Mouse (Mus musculus): ENCODE results near the gene Gm10197. TPM values are rescaled to one million over a fixed set of nuclear protein-coding genes. Genes with fewer than 3 reads are reported as not detected.

Gene Gm10197
- polyA plus RNA-seq, 1 experiment: not detected

GRCm38 (mm10) chr19:53359160-53360033, 12.2 kb downstream of the Gm10197 start:
- DNase-seq (ENCODE audit: low read depth): no peak

DNA sequence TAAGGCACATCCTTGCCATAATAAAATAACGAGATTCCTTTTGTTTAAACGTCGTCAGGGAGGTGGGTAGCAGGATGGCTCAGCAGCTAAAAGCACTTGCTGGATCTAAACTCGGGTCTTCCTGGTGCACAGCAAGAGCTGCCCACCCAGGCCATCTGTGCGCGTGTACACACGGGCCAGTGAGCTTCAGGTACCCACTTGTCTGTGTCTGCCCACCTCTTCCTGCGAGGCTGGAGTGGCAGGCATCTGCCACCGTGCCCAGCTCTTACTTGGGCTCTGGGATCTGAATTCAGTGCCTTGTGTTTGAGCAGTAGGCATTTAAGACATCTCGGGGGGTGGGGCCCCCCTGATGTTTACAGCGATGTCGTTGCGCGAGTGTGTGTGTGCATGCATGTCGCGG, 16.5 kb downstream of the Gm10197 start:
- no peak for DNase-seq (ENCODE audit: low read depth)

DNA sequence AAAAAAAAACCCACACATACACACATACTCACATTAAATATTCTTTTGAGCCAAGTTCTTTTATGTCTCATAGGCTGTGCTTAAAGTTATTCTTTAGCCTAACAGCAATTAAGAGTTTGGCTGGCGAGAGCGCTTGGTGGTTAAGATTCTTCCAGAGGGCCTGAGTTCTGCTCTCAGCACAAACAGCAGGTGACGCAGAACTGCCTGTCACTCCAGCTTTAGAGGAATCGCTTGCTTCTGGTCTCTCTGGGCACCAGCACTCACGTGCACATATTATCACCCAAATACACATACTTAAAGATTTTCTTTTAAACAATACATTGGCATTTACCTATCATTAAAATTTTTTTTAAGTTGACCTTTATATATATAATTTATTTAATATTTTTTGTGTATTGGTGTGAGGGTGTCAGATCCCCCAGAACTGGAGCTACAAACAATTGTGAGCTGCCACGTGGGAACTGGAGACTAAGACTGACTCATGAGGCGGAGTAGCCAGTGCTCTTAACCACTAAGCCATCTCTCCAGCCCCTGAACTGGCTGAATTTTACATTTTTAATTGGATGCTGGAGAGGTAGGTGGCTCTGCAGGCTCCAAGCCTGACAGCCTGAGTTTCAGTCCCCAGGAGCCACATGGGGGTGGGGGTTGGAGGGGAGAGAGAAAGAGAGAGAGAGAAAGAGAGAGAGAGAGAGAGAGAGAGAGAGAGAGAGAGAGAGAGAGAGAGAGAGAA, 17.1 kb downstream of the Gm10197 start:
- DNase-seq (ENCODE audit: low read depth): no peak

GRCm38 (mm10) chr19:53353864-53354263, 17.7 kb downstream of the Gm10197 start:
- no peak for DNase-seq (ENCODE audit: low read depth)

- no peak for DNase-seq (ENCODE audit: low read depth)
These were observed 25.8 kb downstream of the Gm10197 start for GRCm38 (mm10) chr19:53345766-53346165.

DNA sequence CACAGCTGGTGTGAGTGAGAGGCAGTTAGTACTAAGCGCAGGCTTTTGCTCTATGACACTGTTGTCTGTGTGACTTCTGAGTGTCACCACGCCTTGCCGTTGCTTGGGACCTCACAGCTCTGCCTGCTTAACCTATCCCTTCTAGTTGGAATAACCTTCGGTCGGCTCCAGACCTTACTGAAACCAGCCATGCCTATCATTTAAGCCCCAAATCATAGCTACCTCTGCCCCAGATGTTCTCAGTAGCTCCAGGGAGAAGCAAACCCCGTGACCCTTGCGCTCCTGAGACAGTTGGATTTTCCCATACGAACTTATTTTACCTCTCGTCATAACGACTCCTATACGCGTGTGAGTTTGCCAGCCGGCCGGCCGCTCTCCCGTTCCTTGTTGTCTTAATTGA, 27.5 kb downstream of the Gm10197 start:
- no peak for DNase-seq (ENCODE audit: low read depth)

- DNase-seq (ENCODE audit: low read depth): no peak
These were observed 28.2 kb downstream of the Gm10197 start for GRCm38 (mm10) chr19:53343174-53343881.

GRCm38 (mm10) chr19:53340423-53340822, 31.1 kb downstream of the Gm10197 start:
- no peak for DNase-seq (ENCODE audit: low read depth)

DNA sequence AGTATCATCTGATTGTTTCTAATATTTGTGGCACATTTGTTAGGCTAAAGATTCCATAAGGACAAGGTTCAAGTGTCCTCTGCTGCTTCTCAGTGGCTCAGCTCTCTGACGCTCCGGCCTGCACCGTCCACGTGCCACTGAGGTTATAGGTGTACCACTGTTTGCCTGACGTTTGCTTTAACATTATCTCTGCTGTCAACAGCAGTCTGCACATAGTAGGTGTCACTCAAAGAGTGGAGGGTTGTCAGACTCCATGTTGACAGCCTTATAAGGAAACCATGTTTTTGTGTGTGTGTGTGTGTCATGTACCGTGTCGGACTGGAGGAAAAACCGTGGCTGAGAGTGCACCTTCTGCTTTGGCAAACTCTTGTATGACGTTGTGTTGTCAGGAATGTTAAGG, 36.3 kb downstream of the Gm10197 start:
- DNase-seq (ENCODE audit: low read depth): no peak

GRCm38 (mm10) chr19:53333730-53334129, 37.8 kb downstream of the Gm10197 start:
- DNase-seq (ENCODE audit: low read depth): no peak

- no peak for DNase-seq (ENCODE audit: low read depth)
These were observed 39.6 kb downstream of the Gm10197 start for GRCm38 (mm10) chr19:53331882-53332500.

GRCm38 (mm10) chr19:53329992-53330381, 41.6 kb downstream of the Gm10197 start:
- no peak for DNase-seq (ENCODE audit: low read depth)

- DNase-seq (ENCODE audit: low read depth): no peak
These were observed 42.2 kb downstream of the Gm10197 start for GRCm38 (mm10) chr19:53329221-53329991.

- no peak for DNase-seq (ENCODE audit: low read depth)
These were observed 43.5 kb downstream of the Gm10197 start for GRCm38 (mm10) chr19:53328116-53328515.

DNA sequence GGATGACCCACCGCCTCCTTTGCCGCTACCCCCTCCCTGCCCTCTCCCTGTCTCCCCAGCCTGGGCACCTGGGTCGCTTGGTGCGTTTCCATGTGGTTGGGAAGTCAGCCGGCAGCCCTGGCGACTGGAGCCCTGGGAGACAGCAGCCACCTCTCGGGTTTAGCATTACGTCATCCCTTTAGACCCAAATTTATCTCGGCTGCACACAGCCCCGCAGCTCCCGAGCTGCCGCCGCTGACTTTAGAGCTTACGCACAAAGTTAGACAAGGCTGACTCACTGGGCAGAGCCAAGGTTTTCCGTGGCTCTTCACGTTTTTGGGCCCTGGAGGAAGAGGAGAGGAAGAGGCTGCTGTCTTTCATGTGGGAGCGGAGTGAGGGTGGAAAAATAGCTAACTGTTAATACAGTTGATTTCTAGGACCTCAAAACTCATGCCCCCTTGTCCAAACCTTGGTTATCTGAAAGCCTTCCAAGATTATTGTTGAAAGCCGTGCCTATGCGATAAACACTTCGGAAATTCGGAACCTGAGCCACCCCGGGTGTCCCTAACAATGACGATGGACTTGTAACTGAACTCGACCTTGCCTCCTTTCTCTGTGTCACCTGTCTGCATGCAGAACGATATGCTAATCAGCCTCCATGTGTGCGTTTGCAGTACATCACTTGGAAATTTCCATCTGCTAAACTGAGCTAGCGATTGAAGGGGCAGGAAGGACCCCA, 45.8 kb downstream of the Gm10197 start:
- DNase-seq (ENCODE audit: low read depth): no peak

DNA sequence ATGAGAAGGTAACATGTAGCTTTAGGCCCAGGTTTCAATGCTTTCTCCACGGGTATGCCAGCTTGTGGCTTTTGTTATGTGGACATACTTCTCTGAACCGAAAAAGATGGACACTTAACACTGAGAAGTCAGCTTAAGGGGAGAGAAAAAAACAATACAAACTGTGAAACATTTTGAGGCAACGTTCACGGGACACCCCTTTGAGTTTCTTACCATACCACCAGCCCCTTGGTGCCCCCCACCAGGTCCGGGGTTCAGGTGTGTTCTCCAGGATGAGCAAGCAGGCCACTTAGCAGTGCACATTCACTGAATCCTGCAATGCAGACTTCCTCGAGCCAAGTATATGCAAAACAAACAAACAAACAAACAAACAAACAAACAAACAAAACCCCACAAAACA, 46.7 kb downstream of the Gm10197 start:
- DNase-seq (ENCODE audit: low read depth): no peak

DNA sequence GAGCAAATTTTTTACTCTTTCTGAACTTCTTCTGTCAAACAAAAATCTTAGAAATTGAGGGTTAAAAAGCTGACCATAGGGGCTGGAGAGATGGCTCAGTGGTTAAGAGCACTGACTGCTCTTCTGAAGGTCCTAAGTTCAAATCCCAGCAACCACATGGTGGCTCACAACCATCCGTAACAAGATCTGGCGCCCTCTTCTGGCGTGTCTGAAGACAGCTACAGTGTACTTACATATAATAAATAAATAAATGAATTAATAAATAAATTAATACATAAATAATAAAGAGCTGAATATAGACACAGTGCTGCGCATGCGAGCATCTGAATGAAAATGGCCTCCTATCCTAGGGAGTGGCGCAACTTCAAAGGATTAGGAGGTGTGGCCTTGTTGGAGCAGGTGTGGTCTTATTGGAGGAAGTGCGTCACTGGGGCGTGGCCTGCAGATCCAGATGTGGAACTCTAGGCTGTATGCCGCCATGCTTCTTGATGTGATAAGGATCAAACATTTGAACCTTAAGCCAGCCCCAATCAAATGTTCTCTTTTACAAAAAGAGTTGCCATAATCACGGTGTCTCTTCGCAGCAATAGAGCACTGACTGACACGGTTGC, 49.0 kb downstream of the Gm10197 start:
- DNase-seq (ENCODE audit: low read depth): no peak

Data from gonadal fat pad, adult 2 months (tissue).